Mouse (Mus musculus): ENCODE results near the gene Hipk2.

The Hipk2 gene

DNA sequence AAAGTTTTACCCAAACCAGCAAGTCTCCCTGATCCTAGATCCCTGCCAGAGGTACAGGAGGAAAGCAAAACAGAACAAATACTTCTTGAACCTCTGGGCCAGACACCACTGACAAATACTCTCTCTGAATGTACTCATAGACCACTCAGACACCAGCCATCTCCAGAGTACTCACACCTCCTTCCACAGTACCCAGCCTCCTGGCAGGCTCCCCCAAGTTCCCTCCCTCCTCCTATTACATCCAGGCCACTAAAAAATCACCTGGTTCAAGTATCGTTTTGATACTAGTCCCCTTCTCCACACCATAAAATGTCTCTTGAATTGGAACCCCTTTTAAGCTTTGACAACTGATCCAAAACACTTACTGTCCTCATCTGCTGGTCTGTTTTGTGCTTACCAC is 8.7 kb downstream of the Hipk2 start:
- DNase-seq (ENCODE audit: low spot score in 2 of 2) = no peak

DNA sequence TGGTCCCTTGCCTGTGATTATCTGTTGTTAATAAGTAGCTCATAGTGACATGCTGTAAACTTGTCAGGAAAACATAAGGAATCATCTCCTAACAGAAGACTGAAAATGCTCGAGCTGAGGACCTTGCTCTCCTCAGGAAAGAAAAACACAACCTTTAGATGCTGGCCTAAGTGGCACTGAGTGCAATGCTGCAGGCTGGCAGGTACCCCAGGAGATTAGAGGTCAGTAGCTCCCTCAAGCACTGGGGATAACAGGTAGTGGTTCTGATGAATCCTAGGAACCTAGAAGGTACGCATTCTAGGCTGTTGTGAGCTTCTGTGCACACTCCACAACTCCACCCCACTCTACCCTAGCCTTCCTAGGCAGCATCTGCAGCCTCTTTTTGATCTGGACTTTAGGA is 9.2 kb downstream of the Hipk2 start:
- DNase-seq (ENCODE audit: low spot score in 2 of 2) = no peak

DNA sequence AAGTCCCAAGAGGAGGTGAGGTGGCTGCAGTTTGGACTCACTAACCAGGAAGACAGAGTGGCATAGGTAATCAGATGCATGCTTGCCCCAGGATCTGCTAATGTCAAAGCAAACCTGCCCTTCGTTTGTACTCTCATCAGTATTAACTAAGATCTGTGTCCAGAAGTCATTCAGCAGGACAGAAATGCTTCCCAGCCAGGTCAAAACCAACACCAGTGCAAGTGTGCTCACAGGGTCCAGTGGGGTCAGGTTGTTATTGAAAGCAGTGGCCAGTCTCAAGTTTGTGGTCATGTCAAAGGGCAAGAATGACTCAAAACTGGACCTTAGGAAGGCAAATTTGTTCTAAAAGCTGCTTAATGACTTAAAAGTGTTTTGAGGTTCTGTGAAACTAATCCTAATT is 9.6 kb downstream of the Hipk2 start:
- DNase-seq (ENCODE audit: low spot score in 2 of 2) = no peak

DNA sequence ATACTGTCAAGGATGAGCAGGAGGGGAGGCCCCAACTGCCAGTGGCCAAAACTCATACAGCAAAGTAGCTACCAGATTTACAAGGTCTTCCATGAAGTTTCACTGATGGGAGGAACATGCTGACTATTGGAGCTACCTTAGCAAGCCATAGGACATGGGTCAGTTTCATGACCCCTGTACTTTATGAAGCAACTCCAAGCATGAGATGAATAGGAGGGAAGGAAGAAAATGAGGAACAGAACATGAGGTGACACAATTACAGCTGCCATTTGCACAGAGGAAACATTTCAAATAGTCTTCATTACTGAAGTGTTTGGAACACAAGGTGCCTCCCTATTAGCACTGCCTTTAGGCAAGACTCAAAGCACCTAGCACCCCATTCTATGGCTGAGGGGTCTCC is 10.2 kb downstream of the Hipk2 start:
- DNase-seq (ENCODE audit: low spot score in 2 of 2) = no peak

GRCm38 (mm10) chr6:38863595-38863994 is 12.4 kb downstream of the Hipk2 start:
- DNase-seq (ENCODE audit: low spot score in 2 of 2) = no peak

- DNase-seq (ENCODE audit: low spot score in 2 of 2) = no peak
These were observed 15.7 kb downstream of the Hipk2 start for GRCm38 (mm10) chr6:38860301-38860700.

- no peak for DNase-seq (ENCODE audit: low spot score in 2 of 2)
These were observed 16.1 kb downstream of the Hipk2 start for GRCm38 (mm10) chr6:38859819-38860218.

- DNase-seq (ENCODE audit: low spot score in 2 of 2) = no peak
These were observed 22.4 kb downstream of the Hipk2 start for GRCm38 (mm10) chr6:38853561-38853992.

DNA sequence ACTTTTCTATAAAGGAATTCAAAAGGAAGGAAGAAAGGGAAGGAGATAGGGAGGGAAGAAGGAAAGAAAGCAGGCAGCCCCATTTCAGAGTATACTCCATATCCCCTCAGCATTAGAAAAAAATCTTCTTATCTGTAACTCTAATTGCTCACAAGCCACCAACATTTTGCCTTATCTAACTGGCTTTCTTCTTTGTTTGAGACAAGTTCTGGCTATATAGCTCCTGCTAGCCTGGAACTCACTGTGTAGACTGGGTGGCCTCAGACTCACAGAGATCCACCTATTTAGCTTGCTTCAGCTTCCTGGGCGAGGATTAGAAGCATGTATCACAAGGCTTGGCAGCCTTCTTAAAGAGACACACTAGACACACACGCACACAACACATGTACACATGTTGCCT is 24.2 kb downstream of the Hipk2 start:
- no peak for DNase-seq (ENCODE audit: low spot score in 2 of 2)

DNA sequence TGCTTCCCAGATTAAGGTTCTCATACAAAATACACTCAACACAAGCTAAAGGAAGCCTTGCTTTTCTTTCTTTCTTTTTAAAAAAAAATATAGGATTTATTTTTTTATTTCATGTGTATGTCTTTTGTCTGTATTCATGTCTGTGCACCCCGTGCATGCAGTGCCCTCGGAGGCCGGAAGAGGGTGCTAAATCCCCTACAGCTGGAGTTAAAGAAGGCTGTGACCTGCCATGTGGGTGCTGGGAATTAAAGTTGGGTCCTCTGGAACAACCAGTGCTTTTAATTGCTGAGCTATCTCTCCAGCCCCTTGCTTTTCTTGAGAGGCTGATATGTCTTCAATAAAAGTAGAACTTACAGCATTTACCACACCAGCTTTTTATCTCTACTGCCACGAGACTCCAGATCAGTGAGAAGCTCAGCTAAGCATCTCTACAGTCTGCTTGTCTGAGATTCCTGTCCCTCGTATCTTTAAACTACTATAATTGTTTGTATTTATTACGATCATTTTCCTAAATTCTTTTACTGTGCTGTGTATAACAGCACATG is 25.2 kb downstream of the Hipk2 start:
- DNase-seq (ENCODE audit: low spot score in 2 of 2) = no peak

DNA sequence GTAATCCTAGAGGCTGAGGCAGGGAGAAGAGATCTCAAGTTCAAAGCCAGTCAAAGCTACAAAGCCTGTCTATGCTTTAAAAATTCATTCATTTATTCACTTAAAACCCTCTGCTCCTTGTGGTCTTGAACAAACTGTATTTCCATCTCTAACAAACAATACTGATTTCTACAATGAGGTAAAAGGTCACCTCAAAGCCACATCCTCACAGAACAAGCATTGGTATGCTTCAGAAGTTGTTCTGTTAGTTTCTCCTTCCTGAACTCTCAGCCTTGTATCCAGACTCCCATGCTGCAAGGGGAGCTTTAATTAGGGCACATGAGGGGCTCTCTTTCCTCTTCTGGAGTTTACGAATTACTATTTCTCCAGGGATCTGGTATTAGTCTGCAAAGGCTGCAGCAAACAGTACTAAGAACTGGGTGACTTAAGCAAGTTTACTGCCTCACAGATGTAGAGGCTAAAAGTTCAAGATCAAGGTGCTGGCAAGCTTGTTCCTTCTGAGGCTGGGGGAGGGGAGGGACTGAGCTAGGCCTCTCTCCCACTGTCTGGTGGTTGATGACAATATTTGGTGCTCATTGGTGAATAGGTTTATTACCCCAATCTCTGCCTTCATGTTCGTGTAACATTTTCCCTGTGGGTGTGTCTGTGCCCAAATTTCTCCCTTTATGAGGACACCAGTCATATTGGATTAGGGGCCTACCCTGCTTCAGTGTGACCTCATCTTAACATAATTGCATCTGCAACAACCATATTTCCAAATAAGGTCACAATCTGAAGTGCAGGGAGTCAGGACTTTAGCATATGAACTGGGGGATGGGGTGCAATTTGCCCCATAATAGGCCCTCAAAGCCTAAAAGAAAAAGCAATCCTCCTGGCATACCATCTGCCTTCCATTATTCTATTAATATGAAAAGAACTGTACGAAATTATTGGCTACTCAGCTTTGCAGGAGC is 27.7 kb downstream of the Hipk2 start:
- no peak for DNase-seq (ENCODE audit: low spot score in 2 of 2)

- no peak for DNase-seq (ENCODE audit: low spot score in 2 of 2)
These were observed 28.5 kb downstream of the Hipk2 start for GRCm38 (mm10) chr6:38847447-38847846.

- DNase-seq (ENCODE audit: low spot score in 2 of 2) = no peak
These were observed 29.4 kb downstream of the Hipk2 start for GRCm38 (mm10) chr6:38846330-38847195.

- DNase-seq (ENCODE audit: low spot score in 2 of 2) = no peak
These were observed 30.1 kb downstream of the Hipk2 start for GRCm38 (mm10) chr6:38845876-38846275.

DNA sequence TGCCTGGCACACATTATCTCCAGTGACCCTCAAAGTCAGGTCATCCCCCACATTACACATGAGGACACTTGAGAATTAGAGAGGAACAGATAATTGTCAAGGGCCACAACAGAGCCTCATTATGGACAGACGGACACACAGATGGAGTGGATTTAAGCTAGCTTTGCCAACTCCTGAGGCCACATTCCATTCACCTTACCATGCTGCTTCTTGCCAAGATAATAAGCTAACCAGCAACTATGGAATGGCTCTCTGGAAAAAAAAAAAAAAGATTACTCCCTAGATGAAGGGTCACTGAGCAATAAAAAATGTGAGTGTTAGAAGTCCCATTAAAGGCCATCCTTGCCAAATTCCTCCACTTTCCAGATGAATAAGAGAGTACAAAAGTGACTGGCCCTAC is 30.8 kb downstream of the Hipk2 start:
- no peak for DNase-seq (ENCODE audit: low spot score in 2 of 2)

GRCm38 (mm10) chr6:38841551-38841950 is 34.4 kb downstream of the Hipk2 start:
- no peak for DNase-seq (ENCODE audit: low spot score in 2 of 2)

DNA sequence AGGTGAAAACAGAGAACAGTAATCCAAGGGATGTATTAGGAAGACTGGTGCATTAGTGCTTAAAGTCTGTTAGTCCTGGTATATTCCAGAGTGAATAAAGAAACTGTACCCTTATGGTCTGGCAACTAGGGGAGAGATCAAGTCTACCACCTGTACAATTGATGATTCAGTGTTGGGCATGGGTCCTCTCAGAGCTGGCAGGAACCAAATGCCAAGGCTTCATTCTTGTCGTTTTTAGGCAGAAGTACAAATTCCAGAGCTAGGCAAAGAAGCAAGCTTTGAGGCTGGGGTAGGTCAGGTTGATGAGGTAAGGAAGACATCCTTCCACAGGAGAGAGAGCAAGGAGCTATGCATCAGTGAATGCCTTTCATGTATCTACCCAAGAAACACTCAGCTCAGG is 35.2 kb downstream of the Hipk2 start:
- no peak for DNase-seq (ENCODE audit: low spot score in 2 of 2)

DNA sequence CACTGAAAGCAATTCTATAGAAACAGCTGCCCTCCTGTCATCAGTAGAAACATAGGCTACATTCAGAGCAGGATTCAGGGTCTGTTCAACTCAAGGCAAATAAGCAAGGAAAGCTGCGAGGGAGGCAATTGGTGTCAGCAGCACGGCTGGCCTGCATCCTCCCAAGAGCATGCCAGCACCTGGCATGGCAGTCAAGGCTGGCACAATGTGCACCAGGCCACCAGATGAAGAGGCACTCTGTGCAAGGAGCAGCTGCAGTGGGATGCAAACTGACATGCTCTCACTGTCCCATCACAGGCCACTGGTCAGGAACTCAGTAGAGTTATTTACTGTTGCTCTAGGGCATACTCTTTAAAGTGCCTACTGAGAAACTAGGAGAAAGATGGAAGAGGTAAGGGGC is 35.6 kb downstream of the Hipk2 start:
- peak; percentile 26 to 65 for DNase-seq (ENCODE audit: low spot score in 2 of 2)

DNA sequence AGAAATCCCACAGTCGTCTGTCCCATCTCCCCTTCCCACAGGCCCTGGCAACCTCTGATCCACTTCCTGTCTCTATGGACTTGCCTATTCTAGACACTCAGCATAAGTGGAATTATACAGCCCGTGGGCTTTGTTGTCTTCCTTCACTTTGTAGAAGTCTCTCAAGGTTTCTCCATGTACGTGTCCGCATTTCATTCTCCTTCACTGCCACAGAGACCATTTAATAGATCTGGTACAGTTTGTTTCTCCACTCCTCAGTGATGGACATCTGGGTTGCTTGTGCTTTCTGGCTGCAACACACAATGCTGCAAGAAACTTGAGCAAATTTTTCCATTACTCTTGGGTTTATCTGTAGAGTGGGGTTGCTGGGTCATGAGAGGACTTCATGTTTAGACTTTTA is 36.1 kb downstream of the Hipk2 start:
- no peak for DNase-seq (ENCODE audit: low spot score in 2 of 2)

DNA sequence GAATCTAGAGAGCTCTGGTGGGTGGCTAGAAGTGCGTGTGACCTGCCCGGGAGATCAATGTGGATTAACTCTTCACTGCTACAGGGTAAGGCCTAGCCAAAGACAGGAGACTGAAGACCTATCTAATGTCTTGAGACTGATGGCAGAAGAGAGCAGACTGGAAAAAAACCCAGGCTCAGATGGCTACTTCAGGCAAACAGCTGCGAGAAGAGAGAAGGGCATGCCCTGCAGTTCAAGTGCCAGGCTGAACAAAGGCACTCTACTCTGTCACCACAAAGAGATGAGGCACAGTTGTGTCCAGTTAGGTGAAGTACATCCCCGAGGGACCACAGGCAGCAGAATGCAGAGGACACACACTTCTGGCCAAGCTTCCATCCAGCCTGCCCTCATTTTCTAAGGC is 37.9 kb downstream of the Hipk2 start:
- DNase-seq (ENCODE audit: low spot score in 2 of 2) = no peak

DNA sequence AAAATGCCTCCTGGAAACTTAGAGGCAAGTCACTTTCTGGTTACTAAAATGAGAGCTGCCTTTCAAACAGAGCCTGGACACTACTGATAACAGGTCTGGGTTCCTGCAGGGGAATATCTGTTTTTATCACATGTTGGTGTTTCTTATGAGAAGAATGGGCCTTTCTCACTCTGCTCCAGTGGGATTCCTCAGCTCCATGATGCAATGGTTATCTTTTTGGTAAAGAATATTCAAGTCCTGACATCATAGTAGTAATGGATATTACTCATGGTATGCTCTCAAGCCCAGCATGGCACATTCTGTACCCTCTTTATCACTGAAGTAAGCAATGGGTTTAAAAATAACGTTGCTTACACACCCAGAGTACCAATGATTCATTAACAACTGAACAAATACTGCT is 40.7 kb downstream of the Hipk2 start:
- no peak for DNase-seq (ENCODE audit: low spot score in 2 of 2)

DNA sequence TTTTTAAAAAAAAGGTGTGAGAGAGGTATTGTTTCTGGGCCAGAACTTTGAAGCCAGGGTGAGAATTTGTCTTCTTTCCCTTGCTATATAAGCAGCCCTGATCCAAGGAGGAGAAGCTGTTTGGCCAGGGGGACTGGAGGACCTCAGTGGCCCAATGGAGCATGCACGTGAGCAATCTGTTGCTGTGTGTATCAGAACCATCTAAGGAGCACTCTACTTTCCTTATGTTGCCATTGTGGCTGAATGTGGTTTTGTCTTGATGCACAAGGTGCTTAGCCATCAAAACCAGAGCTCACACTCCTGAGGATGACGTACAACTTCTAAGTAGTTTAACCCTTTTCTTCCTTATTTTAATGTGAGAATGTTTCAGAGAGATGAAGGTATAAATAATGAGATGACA is 41.2 kb downstream of the Hipk2 start:
- no peak for DNase-seq (ENCODE audit: low spot score in 2 of 2)

All from cerebellum, postnatal 4 days (tissue).